Mouse (Mus musculus): ENCODE results near the gene Notch3.

DNA sequence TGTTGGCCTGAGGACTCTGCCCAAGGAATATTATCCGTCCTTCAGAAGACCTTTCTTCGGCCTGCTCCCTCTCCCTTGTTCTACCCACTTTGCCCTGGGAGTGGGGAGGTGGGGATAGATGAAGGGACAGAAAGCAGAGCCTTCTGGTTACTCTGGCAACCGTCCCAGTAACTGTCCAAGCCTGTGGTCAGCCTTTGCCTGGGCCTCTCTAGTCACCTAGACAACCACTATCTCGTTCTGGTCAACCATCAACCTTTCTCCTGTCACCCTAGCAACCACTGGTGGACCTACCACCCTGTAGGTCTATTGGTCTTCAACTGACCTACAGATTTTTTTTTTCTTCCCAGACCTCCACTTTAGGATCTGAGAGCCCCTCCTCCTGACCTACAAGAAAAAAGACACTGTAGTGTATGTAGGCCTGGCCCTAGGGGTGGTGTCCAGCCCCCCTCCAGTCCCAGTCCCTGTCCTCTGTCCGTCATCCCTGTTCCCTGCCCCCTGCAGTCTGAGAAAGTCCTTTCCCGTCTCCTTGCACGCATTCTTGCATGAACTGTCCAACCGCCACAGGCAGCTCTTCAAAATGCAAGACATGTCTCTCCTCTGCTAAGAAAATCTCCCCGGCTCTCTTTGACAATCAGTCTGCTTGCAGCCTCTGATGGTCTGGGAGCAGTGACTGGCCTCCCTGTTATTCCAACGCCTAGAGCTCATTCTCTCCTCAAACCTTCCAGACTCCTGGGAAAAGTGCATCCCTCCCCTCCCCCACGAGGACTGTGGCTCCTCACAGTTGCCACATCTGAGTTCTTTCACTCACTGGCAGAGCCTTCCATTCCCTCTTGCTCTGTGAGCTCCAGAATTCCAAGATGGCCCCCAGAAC lies 13.2 kb upstream of the Notch3 start:
- no peak for TF ChIP-seq POLR2A (IDR thresholded peaks at IDR 0.05; ENCODE audit: control insufficient read depth, low read depth, low read length)
- no peak for TF ChIP-seq CTCF (IDR thresholded peaks at IDR 0.05; ENCODE audit: control insufficient read depth, insufficient read depth, insufficient replicate concordance, low read depth, low read length)
